Mouse (Mus musculus) ovary, postnatal 10 days (tissue): Measurements from ENCODE around the gene Dnajc7.

Experiments used
- DNase-seq: peaks from one replicate; pipeline ENCODE4 v3.0.0; 2022; ENCODE audit warnings: low spot score

The Dnajc7 gene

DNA sequence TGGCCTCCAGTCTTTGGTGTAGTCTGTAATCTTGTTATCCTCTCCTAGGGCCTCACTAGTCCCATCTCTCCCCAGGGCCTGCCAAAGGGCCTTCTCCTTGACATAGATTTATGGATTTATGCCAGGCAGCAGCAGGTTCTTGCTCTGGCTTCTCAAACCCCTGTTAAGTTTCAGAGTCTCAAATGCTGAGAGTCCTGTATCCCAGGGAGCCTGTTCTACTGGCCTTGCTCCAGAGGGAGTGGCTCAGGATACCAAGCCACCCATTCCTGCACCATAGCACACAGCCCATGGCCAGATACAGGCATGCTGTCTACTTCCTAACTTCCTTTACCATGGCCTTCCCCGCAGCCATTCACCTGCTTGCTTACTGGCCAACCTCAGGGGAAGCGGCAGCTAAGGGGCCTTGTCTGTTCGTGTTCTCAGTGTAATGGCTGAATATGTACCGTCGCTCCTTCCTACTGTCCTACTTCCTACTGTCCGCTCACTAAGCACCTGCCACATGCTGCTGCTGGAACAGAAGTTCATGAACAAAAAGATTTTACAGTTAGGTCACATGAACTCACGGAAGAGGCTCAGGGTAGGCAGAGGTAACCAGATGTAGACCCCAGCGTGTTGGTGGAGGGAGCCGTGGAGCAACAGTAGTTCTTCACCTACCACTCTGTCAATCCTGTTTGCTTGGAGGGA is 40.7 kb downstream of the Dnajc7 start:
- no peak for DNase-seq

DNA sequence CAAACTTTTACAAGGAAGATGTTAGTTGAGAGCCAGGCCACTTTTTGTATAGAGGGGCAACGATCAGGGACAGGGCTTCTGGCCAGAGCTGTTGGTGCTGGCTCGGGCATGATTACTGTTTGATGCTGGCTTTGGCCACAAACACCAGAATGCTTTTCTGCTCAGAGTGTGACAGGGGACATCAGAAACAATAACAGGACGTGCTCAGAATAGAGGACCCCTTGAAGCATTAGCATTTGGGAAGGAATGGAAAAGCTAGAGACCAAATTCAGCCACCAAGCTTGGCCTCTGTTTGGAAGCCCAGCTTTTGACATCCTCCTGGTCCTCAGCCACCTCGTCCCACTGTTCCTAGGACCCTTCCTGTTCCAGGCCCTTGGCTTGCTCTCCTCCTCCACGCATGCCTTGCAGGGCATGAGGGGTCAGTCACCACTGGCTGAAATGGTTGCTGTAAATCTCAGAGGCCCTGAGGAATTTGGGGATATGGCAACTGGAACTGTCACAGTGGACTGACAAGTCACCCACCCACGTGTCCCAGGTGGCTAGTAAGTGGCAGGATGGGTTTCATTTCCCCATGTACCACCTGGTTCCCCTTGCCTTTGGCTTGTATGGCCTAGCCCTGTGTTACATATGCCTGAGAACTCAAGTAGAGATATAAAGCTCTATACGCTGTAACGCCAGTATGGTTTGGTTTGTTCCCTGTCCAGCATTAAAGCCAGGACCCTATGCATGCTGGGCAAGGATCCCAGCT is 41.9 kb downstream of the Dnajc7 start:
- no peak for DNase-seq

DNA sequence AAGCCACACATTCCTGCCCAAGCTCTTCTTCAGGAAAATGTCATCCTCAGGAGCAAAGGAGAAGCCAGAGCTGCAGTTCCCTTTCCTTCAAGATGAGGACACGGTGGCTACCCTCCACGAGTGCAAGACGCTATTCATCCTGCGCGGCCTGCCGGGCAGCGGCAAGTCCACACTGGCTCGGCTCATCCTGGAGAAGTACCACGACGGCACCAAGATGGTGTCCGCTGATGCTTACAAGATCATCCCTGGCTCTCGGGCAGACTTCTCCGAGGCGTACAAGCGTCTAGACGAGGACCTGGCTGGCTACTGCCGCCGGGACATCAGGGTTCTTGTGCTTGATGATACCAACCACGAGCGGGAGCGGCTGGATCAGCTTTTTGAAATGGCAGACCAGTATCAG is 43.7 kb downstream of the Dnajc7 start:
- no peak for DNase-seq

DNA sequence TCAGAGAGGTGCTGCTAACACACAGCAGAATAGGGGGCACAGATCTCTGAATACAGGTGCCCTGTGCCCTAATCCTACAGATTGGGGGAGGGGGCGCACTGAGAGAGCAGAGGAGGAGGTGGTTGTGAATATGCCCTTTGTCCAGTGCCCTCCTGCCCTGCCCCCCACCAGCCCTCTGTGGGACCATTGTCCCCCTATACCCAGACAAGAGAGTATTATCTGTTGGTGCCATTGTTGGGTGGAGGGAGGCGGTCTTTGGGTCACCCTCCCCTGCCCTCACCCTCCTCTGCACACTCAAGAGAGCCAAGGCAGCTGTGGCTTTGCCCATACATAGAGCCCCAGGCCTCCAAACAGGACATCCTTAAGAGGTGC is 44.5 kb downstream of the Dnajc7 start:
- DNase-seq: no peak

DNA sequence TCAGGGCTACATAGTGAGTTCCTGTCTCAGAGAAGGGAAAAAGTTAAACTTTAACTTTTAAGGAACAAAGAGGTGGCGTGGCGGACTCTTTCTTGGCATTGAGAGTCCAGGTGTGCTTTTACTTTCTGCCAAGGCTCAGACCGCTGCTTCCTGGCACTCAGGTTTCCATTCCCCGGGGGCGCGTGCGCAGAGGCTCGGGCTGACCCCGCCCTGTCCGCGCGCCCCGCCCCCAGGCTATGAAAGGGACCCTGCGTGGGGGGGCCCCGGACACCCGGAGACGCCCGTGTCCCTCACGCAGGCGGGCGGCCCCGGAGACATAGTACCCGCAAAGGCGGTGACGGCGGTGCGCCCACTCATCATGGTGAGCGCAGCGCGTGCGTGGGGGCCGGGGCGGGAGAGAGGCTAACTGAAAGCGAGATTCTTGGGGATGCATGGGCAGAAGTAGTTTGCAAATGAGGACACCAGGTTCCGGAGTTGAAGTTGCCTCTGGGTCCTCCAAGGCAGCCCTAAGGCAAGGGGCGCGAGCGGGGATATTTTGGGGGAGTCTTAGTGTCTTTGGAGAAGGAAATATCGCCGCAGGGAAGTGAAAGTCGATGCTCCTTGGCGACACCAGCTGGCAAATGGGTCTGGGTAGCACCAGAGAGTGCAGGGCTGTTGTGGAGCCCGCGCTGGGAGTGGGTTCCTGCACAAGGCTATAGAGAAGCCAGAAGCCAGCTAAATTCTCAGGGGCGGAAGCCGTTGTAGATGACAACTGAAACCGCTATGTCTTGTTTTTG is 45.1 kb downstream of the Dnajc7 start, which contains the start of gene Cnp:
Gene Cnp (plus strand): TSS at position 197 of the 776 bp plus-strand sequence.
- DNase-seq: peak; percentile 55

DNA sequence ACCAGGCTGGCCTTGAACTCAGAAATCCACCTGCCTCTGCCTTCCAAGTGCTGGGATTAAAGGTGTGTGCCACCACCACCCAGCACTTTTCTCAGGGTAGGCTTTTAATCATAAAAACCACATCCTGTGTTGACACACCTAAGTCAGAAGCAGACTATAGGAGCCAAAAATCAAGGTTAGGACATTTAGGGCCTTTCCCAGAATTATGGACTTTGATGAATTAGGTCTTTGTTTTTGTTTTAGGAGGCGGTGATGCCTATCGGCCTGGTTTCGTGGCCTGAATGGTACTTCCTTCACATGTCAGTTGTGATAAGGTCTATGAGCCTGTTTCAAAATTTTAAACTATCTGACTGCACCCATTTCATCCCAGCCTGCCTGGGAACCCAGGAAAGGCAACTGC is 45.8 kb downstream of the Dnajc7 start:
- DNase-seq: no peak

DNA sequence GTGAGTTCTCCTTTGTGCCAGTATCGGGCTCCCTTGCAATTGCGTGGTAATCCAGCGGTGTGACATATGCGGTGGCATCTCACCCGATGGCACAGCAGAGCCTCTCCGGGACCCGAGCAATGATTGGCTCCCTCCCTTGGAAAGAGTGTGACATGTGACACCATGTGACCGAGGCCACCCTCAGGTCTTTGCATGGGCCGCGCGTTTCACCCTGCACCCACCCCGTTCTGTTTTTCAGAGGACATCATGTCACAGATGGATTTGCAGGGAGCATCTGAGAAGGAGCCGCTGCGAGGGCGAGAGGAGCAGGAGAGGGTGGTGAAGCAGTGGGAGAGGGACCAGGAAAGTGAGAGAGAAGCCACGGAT is 48.8 kb downstream of the Dnajc7 start:
- DNase-seq: no peak

DNA sequence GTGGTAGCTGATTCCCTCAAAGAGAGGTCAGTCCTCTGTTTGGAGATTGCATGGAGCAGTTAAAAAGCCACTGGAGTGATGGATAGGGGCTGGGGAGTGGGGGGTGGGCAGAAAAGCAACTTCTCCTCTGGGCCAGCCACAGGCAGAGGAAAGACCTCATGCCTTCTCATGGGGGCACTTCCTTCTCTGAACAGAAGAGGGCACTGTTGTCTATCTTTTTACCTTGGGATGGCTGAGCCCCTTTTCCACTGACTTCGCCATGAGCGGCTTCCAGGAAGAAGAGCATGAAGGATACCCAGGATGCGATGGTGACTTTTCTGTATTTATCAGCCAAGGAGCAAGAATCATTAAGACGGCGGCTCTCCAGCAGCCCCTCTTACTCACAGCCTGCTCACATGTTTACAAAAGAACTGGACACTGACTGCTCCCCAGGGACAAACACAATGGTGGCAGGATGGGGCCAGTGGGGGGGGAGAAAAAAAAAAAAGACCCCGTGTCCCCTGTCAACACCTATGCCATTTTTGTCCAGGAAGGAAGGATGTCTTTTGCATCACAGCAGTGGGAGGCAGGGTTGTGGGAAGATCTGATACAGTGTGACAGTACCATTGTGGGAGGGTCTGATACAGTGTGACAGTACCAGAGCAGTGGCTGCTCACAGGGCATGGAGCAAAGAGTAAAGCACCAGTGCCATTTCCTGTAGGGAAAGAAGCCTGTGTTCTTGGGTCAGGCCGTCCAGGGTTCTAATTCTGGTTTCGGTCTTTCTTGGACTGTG is 49.4 kb downstream of the Dnajc7 start:
- DNase-seq: peak; percentile 42

DNA sequence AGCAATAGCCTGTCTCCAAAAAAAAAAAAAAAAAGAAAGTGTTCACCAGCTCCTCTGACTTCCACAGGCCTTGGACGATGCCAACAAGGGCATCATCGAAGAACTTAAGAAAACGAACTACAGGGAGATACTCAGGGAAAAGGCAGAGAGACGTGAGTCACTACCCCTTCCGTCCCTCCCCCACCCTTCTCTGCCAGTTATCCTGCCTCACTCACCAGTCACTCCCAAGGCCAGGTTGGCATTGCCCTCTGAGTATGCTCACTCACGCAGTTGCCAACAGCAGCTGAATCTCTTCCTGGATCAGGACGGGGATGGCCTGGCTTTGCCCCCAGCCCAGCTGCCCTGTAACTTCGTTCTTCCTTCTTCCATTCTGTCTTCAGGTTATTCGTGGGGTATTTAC is 50.2 kb downstream of the Dnajc7 start:
- DNase-seq: no peak

DNA sequence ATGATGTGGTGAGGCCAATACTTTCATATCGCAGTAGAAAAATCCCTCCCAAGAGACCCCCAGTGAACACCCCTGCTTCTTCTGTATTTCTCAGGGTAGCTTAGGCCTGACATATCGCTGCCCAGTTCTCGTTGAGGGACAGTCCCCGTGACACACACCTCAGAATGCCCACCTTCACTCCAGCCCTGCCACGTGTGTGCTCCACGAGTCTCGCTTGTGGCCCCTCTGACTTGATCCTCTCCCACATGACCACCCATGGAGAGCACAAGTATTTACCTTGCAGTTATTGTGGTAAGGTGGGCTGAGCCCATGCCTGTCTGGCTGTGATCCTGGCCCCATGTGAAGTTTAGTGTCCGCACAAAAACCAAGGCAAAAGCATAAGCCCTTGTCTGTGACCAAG is 51.3 kb downstream of the Dnajc7 start:
- DNase-seq: no peak

DNA sequence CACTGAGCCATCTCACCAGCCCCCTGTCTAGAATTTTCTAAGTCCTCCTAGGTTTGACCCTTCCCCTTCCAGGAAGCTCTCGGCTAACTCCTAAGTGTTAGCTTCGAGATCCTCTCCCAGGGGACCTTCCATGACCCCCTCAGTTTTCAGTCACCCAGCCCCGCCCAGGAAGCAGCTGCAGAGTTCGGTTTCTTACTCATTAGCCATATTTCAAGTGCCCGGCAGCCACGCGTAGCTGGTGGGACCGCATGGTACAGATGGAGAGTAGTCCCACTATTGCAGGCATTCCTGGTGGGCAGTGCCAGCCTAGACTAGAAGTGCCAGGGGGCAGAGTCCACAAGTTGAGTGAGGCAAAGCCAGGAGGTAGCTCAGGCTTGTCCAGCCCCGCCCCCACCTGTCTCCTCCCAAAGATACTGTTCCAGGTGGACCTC is 52.1 kb downstream of the Dnajc7 start:
- no peak for DNase-seq

DNA sequence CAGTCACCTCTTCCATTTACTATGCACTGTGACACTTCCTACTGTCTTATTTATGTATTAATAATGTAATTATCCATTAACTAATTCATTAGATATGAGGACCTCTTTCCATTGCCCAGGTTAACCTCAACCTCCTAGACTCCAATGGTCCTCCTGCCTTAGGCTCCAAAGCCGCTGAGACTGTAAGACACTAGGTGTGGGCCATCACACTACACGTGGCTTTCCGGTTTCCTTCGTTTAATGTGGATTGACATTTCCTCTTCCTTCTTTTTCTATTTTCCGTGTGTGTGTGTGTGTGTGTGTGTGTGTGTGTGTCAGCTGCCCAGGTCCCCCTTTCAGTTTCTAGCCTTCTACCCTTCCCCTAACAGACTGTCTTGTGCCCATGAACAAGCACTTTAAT is 52.7 kb downstream of the Dnajc7 start:
- DNase-seq: no peak

DNA sequence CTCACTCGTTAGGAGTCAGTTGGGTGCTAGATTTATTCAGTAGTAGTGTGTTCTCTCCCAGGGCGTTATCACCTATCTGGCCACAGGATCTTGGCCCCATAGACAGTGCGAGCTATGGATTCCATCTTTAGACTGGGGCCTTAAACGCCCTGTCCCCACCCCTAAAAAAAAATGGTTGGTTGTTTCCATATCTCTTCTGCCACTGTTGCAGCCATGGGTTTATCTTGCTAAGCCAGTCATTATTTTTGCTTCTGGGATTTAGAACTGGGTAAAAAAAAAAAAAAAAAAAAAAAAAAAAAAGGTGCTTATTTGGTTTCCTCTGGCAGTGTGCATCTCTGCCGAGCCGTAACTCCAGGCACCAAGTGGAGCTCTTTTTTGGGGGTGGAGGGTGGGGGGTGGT is 55.3 kb downstream of the Dnajc7 start:
- no peak for DNase-seq

DNA sequence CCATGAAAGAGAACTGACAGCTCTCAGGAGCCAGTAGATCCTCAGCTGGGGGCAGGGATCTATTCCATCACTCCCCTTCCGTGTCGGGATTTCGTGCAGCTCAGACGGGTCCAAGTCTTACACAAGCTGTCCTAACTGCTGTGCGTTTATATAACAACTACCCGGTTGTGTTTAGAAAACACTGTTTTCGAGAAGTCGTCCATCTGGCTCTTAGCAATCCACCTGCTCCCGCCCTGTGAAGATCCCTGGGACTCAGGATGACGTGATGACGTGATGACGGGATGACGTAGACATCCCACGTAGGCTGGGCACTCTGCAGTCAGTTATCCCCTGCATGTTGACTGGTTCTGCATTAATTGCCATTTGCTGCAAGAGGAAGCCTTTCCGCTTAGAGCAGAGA is 55.7 kb downstream of the Dnajc7 start:
- no peak for DNase-seq

DNA sequence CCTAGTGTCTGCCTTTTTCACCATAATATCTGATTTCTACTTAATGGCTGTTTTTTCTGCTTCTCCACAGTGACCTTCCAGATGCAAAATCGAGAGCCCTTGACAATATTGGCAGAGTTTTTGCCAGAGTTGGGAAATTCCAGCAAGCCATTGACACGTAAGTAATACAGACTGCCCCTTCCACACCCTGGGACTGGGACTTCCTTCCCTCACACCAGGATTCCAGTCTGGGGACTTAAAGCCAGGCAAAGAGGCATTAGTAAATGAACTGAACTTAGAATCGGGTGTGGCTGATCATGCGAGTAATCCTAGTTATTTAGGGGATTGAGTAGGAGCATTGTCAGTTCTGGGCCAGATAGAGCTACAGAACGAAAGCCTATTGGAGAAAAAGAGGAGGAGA is 58.2 kb downstream of the Dnajc7 start:
- no peak for DNase-seq

DNA sequence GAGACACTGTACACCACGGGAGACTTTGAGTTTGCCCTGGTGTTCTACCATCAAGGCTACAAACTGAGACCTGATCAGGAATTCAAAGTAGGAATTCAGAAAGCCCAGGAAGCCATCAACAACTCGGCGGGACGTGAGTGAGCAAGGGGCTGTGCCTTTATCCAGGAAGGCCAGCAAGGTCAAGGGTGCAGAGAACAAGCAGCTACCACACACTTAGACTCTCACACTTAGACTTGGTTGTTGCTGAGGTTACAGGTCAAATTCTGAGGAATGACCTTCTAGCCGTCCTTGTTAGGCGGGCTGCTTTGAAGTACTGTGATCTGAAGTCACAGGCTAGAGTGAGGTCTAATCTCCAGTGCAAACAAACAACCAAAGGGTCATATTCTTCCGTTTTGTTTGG is 60.5 kb downstream of the Dnajc7 start:
- no peak for DNase-seq

DNA sequence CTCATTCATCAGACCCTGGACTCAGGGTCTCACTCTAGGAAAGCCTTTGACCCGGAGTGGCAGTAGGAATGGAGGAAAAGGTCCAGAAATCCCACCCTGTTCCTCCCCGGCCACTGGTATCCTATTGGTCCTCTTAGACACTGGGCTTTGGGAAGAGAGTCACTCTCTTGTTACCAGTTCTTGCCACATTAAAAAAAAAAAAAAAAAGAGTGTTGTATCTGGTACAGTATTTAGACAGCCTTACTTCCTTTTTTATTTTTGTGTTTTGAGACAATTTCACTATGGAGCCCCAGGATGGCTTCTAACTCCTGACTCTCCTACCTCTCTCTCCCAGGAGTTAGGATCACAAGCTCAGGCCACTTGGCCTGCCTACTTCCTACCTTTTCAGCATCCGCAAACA is 62.4 kb downstream of the Dnajc7 start:
- no peak for DNase-seq

DNA sequence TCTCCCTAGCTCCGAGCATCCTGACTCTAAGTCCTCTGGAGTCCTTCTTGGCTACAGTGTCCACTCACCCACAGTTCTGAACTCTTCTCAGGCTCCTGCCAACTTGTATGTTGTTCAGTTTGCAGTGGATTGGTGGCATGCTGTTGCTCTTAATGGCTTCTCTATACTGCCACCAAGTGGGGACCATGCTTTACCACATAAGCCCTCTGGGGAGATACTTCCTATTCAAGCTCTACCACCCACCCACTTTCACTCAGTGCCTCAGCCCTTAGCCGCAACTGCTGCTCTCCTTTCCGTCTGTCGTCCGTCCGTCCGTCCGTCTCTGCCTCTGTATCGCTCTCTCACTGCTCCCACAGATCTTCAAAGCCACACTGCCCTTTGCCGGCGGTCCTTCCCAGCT is 64.4 kb downstream of the Dnajc7 start:
- no peak for DNase-seq

DNA sequence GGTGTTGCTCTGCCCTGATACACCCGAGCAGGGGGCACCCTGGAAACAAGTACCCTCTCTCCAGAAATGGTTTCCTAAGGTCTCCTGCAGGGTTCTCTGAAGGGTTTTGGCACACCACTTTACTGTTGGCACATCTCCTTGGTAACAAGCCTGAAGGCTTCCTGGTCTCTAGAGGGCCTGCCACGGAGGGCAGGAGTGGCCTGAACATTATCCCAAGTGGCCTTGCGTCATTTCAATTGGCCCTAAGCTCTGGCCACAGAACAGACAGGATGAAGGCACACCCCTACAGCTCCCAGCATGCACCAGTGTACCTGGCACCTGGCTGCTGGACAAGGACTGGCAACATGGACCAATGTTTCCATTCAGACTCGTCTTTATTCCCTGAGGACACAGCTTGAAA is 67.1 kb downstream of the Dnajc7 start:
- DNase-seq: no peak

DNA sequence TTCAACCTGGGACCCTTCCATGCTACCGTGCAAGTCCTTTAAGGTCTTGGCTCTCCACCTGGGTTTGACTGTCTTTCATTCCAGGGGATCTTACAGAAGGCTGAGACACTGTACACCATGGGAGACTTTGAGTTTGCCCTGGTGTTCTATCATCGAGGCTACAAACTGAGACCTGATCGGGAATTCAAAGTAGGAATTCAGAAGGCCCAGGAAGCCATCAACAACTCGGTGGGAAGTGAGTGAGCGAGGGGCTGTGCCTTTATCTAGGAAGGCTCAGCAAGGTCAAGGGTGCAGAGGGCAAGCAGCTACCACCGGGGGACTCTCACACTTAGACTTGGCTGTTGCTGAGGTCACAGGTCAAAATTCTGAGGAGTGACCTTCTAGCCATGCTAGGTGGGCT is 69.9 kb downstream of the Dnajc7 start:
- no peak for DNase-seq

DNA sequence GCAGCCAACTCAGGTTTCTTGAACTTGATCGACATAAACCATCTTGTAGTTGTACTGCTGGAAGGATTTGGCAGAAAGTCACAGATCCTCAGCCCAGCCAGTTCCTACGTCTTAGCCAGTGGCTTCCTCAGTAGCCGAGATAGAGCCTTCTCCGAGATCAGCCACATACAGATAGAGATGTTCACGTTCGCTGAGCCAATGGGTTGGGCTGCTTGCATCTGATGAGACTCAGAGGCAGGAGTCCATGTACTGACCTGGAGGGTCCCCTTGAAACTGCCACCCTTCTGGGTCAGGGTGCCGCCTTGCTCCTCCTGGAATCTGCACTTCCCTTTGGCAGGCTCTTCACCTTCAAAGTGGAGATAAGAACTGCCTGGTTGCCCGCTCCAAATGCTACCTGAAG is 70.5 kb downstream of the Dnajc7 start:
- DNase-seq: no peak

DNA sequence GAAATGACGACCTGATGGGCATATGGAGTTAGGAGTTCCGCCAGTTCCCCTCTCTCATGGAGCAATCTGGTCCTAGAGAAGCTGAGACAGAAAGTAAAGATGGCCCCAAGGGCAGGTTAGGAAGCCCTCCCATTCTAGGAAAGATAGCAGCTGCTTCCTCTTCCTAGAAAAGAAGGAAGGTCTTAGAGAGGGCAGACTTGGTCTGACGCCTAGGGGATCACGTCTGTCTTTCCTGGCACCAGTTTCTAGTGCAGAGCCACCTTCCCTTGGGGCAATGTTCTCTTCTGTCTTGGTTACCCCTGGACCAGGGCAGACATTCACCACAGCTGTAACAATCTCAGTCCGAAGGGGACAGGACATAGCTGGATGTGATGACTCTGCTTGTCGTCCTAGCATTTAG is 71.8 kb downstream of the Dnajc7 start:
- no peak for DNase-seq
